Mouse (Mus musculus) megakaryocyte progenitor cell, adult 5-6 weeks (primary cell): ENCODE measurements around the gene Vsig1. TPM values are rescaled to one million over a fixed set of nuclear protein-coding genes. Genes with fewer than 3 reads are reported as not detected.

Source experiments
- total RNA-seq, 2 experiments: library from RNA; stranded (forward) in 1 of 2; stranded (reverse) in 1 of 2; fragments of 157-497, 149-512 nt in 1 of 2; fragments of 200-1000 nt in 1 of 2; gene quantifications; 2 replicates each; pipeline versions ENCODE4 v1.2.3 to v1.2.4; 2015 to 2017

Vsig1 gene
- total RNA-seq, 2 experiments from 2014 or later, result not detected

Other genes with a start within 250 kb of the Vsig1 start
- 0.15 and 0.30 TPM in 2 replicates for gene Mid2, start 243.0 kb upstream of the Vsig1 start, total RNA-seq (2015)
- gene Mid2, start 243.0 kb upstream of the Vsig1 start, total RNA-seq (2017), result 0.62 TPM in 1 of 2 replicates, not detected in the other
- not detected in 2 replicates for gene Tex13b, start 94.2 kb upstream of the Vsig1 start, total RNA-seq (2015)
- gene Tex13b, start 94.2 kb upstream of the Vsig1 start, total RNA-seq (2017), result not detected in 2 replicates
- 23.3 and 30.7 TPM in 2 replicates for gene Psmd10, start 49.1 kb downstream of the Vsig1 start, total RNA-seq (2015)
- 44.2 and 55.4 TPM in 2 replicates for gene Psmd10, start 49.1 kb downstream of the Vsig1 start, total RNA-seq (2017)
- gene Atg4a, start 49.3 kb downstream of the Vsig1 start, total RNA-seq (2015), result 20.1 and 21.5 TPM in 2 replicates
- gene Atg4a, start 49.3 kb downstream of the Vsig1 start, total RNA-seq (2017), result 26.2 and 28.3 TPM in 2 replicates